Mouse (Mus musculus) monocyte, adult 5-6 weeks (primary cell): Measurements from ENCODE around the gene Eif2b4. TPM values are rescaled to one million over a fixed set of nuclear protein-coding genes. Genes with fewer than 3 reads are reported as not detected.

Experiments used
- ATAC-seq: fragments of 153-309, 156-312 bp; replicated peaks from 2 replicates; pipeline ENCODE4 v1.8.0; 2017; ENCODE audit warnings: mild to moderate bottlenecking; ENCODE audit not compliant: low TSS enrichment, insufficient number of reproducible peaks, severe bottlenecking, poor library complexity, low FRiP score
- total RNA-seq: library from RNA; stranded (forward); fragments of 200-1000, 200-491, 200-594 nt; gene quantifications from 3 replicates; pipeline ENCODE4 v1.2.3, GENCODE M21; 2017

Eif2b4 gene
- total RNA-seq, 1 experiment from 2014 or later = 12.1 TPM

GRCm38 (mm10) chr5:31201042-31201741 is 8.0 kb upstream of the Eif2b4 start:
- ATAC-seq = no peak

GRCm38 (mm10) chr5:31200327-31200768 is 7.1 kb upstream of the Eif2b4 start:
- no peak for ATAC-seq

- ATAC-seq = no peak
Measured at GRCm38 (mm10) chr5:31199893-31200292, 6.7 kb upstream of the Eif2b4 start.

GRCm38 (mm10) chr5:31199321-31199892 is 6.2 kb upstream of the Eif2b4 start:
- no peak for ATAC-seq

GRCm38 (mm10) chr5:31198616-31199320 is 5.5 kb upstream of the Eif2b4 start:
- no peak for ATAC-seq

GRCm38 (mm10) chr5:31198170-31198569 is 4.9 kb upstream of the Eif2b4 start:
- ATAC-seq = no peak

GRCm38 (mm10) chr5:31197072-31197471 is 3.8 kb upstream of the Eif2b4 start:
- no peak for ATAC-seq

GRCm38 (mm10) chr5:31196207-31196606 is 3.0 kb upstream of the Eif2b4 start:
- ATAC-seq = no peak

- ATAC-seq = no peak
Measured at GRCm38 (mm10) chr5:31195671-31196070, 2.4 kb upstream of the Eif2b4 start.

- no peak for ATAC-seq
Measured at GRCm38 (mm10) chr5:31194486-31195485, 1.6 kb upstream of the Eif2b4 start.

GRCm38 (mm10) chr5:31193631-31194281 is 526 bp upstream of the Eif2b4 start:
- ATAC-seq = no peak

- ATAC-seq = no peak
Measured at GRCm38 (mm10) chr5:31192045-31192938, 938 bp downstream of the Eif2b4 start.

- ATAC-seq = no peak
Measured at GRCm38 (mm10) chr5:31190201-31190600, 3.0 kb downstream of the Eif2b4 start.

GRCm38 (mm10) chr5:31188223-31188840 is 4.9 kb downstream of the Eif2b4 start:
- ATAC-seq = no peak

GRCm38 (mm10) chr5:31183678-31184077 is 9.6 kb downstream of the Eif2b4 start:
- ATAC-seq = no peak

- ATAC-seq = no peak
Measured at GRCm38 (mm10) chr5:31181183-31181770, 12.0 kb downstream of the Eif2b4 start.
